Mouse (Mus musculus) mesoderm, embryonic 11.5 days (tissue): ENCODE measurements at regions not wholly inside any gene's neighbourhood (a gene's known extent, or its start where the extent isn't known, plus 50 kb on each side); places are given as distances from the start of the nearest gene placed in this dataset.

Experiments used
- DNase-seq: peaks from one replicate; pipeline ENCODE4 v3.0.0-alpha.2; 2012; ENCODE audit warnings: low read depth, low spot score

DNA sequence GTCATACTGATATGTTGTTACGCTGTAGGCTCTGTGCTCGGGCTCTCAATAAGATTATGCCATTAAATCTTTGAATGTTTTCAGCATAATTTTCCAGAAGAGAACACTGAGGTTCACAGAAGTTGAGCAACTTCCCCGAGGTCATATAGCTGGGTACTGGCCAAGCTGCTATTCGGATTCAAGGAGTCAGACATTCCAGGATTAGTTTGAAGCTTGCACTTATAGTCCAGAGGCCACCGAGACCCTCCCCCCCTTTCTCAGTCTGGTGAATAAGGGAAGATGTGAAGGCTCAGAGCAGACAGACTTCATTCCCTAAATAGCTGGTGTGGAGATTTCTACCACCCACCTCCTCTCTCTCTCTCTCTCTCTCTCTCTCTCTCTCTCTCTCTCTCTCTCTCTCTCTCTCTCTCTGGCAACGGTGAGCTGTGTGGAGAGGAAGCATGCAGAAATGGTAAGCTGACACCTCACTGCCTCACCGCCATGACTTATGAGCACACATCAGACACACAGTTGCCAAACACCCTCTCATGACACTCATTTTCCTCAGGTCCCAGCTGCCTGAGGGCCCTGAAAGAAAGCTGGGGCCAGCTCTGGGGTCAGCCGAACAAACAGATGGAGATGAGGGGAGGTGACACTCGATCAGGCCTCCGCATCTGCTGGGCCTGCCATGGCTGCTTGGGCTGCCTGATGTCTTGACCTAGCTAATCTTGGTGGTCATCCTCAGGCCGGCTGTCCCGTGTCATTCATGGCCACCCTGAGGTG is 107.0 kb upstream of the Pdzrn3 start:
- DNase-seq, result peak; percentile 65

DNA sequence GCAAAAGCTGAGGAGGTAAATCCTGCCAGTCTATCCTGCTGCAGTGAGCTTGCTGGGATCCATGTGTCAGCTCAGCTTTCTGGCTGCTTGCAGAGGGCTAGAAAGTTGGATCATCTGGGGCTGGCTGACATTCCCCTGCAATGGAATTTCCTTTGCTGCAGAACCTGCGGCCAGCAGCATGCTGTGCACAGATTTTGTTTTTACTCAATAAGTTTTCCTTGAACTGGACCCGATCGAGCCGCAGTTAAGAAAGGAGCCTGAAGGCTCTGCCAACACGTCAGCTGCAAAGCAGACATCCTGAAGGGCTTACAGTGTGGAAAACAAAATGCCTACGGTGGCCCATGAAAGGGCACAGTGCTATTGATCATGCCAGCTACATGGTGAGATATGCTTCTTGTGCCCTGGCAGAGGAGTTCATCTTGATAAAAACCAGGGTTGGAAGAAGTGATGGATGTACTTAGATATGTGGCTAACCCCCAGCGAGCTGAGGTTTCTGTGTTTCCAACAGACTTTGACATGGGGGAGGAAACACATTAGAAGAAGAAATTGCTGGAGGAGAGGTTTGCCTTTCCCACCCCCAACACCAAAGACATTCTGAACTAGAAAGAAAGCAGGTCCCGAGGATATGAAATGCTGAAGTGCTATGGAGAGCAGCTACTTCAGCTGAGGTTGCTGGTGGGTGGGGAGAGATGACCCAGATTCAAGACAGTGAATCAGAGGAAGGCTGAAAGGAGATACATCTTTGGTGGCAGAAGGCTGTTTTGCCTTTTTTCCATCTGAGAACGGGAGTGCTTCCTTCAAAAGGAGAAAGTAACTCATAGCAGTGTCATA is 105.2 kb upstream of the Pdzrn3 start:
- peak; percentile 62 for DNase-seq

DNA sequence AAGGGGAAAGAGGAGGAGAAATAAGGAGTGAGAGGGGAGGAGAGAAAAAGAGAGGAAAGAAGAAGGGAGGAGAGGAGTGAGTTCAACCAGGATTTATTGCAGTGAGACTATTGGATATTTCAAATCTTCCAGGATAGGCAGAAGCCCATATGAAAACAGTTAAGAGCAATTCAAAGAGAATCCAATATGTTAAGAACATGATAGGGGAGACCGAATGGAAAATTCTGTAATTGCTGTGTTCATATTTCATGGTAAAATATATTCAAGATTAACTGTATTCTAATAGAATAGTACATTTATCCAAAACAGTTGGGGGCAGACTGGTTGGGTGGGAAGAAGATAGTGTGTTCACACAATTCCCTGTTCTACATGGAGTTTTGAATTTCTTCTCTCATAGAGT is 96.3 kb upstream of the Pdzrn3 start:
- DNase-seq, result no peak

DNA sequence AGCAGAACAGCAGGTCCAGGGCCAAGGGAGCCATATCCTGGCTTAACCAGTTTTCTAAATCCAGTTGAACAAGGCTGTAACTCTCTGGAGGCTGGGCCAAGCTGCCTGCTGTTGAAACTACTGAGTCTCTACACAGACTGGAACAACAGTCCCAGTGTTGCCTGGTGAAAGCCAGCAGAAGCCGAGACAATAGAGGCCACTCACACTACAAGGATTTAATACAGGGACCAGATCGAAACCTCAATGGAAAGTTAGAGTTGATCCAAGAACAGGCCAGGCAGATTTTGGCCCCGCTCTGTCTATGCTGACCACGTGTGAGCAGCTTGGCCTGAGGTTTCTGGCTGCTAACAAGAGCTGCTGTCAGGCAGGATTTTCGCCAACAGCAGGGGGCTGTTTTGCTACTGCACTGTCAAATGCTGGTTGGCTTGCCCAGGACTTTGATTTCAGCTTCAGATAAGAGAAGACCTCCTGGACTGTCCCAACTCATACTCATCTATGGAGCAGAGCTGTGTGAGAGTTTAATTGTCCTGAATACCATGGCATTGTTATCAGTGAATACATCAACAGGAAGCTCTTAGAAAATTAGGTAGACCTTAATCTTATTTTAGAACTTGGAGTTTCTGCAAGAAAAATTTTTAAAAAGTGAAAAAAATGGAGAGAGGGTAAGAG is 95.7 kb upstream of the Pdzrn3 start:
- no peak for DNase-seq

DNA sequence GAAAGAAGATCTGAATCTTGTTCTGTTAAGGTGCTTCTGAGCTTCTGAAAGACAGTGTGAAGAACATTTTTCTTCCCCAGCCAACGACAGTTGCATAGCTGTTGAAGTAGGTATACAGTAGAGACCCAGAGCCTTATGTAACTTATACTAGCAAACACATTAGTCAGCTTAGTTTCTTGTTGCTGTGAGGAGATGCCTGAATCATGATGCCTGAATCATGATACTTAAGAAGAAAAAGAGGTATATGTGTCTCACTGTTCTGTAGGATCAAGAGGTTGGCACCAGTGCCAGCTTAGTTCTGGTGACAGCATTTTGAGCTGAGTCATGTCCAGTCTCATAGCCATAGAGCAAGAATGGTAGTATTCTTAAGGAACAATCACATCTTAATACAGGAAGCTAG is 87.2 kb upstream of the Pdzrn3 start:
- no peak for DNase-seq

DNA sequence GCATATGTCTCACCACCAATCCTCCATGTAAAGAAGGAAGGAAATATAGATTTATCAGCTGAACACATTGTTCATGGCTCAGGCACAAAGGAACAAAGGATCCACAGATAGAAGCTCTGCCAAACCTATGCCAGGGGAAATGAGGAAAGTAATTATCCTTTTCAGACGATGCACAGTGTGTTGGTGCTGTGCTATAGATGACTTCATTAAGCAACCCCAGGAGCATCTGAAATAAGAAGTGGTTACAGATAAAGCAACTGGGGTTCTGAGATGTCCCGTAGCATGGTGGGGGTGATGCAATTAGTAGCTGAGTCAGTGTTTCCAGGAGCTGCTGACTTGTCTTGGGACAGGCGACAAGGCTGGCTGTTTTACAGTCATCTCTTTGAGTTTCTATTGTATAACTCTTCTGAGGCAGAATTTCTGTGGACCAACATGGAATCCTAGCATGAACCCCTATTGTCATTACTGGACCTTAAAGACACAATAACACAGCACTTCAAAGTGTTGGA is 86.2 kb upstream of the Pdzrn3 start:
- DNase-seq, result no peak

DNA sequence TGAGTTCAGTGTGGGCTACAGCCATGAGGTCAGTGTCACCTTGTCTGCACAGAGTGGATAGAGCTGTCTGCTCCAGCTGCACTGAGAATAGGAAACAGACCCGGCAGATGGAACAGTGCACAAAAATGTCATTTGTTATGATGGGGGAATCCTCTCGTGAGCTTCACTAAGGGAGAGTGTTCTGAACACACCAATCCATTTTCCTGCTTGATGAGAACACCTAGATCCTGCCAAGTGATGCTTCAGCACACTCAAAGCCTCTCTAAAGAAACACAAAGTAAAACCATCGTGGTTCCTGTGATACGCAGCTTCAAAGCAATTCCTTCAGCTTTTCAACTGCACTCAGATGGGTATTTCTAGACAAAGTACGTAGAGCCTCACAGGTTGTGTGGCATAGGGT is 69.0 kb upstream of the Pdzrn3 start:
- DNase-seq, result no peak

DNA sequence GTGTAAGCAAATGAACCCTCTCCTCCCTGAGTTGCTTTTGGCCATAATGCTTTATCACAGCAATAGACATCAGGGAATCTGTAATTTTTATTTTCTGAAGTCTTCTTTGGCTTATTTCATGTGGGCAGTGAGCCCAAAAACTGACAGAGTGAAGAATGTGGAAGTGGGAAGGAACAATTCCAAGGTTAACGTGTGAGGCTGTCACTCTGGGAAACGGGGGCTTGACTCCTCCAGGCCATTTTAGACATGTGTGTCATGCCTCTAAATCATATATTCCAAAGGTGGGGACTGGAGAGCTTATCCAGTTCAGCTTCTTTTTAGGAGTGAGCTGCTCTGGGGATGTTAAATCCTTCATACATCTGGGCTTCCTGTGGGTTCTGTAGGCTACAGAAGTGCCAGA is 68.6 kb upstream of the Pdzrn3 start:
- DNase-seq, result no peak

DNA sequence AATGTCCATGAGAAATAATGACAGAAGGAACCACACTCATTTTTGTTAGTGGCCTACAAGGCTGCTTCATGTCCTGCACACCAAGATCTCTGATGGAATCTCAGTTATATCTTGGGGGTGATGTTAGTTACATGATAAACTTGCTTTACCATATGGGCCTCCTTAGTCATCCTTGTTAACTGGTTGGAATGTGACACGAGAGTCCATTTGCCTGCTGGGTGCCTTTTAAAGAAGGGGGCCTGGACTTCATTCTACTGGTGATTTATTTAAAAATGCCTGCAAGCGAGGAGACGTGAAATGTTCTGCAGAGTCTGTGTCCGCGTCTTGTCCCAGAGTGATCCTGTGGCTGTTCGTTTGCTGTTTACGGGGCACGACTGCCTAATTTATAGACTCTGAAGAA is 55.1 kb upstream of the Pdzrn3 start:
- DNase-seq, result peak; percentile 43

DNA sequence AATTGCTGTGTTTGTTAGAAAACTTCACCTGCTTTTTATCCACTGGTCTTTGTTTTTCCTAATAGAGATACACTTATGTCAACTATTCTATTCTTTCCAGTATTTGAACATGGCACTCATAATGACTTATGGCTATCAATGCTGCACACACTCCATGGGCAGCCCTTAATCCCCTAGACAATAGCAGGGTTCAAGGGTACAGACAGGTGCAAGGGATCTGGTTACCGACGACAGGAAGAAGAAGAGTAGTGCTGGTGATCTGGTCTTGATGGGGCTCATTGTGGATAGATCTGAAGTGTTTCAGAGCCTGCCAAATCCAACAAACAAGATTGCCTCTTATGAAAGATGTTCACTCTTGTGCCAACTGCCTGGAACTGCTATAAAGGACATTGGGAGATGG is 51.9 kb upstream of the Pdzrn3 start:
- no peak for DNase-seq
